Mouse (Mus musculus) gonadal fat pad, adult 2 months (tissue): Measurements from ENCODE around the gene G0s2. TPM values are rescaled to one million over a fixed set of nuclear protein-coding genes. Genes with fewer than 3 reads are reported as not detected.
"Not testable (repeated sequence)": the region's sequence is repeated elsewhere in the genome, so short reads cannot be mapped to it uniquely, and the experiment has no call there.

Experiments
- DNase-seq: peaks from one replicate; pipeline ENCODE4 v3.0.0-alpha.2; 2012; ENCODE audit warnings: low read depth
- polyA plus RNA-seq: library from polyadenylated mRNA; depleted of rRNA; stranded (reverse); fragments of >200 nt; gene quantifications from 2 replicates; pipeline ENCODE4 v1.2.3, GENCODE M21; 2012

G0s2 gene
- polyA plus RNA-seq, 1 experiment, result 695 TPM

DNA sequence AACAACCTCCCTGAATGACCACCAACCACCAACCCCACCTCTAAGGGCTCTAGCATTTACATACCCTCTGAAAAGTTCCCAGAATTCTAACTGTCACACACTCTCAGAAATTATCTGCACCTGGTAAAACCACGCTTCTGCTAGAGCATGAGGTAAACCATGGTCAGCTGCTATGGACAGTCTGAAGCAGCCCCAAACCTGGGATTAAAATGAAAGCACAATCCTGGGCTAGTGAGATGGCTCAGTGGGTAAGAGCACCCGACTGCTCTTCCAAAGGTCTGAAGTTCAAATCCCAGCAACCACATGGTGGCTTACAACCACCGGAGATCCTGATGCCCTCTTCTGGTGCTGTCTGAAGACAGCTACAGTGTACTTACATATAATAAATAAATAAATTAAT, 19.1 kb downstream of the G0s2 start:
- DNase-seq, result not testable (repeated sequence)

DNA sequence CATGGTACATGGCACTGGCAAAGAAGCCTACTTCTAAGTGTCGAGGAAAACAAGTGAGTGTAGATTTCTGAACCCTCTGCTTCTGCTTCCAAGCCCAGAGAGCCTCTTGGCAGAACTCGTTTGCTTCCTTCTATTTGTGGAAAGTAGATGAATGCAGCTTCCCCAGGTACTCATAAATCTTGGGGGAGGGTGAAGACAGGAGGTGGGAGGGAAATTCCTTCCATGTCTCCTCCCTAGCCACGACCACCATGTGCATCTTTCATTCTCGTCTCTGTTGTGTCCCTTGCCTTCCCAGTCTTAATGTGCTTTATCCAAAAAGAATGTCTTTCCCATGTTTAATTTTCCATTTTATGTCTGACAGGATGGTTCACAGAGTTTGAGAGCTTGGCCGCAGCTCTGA, 20.4 kb downstream of the G0s2 start:
- DNase-seq, result no peak

DNA sequence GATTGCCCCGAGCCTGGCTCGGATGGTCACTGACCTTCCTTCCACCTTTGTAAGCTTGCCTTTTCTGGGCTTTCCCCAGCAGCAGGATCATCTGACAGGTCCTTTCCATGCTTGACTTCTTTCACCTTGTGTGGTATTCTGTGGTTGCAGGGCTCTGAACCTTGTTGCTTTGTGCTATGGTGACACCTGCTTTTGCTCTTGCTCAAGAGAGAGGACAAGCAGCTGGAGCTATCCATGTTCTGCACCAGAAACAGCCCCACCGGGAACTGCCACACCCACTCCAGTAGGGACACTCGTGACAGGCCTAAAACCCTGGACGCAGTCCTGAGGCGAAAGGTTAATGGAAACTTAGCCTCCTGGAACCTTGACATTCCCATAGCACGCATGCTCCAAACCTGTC, 21.6 kb downstream of the G0s2 start:
- DNase-seq, result no peak

DNA sequence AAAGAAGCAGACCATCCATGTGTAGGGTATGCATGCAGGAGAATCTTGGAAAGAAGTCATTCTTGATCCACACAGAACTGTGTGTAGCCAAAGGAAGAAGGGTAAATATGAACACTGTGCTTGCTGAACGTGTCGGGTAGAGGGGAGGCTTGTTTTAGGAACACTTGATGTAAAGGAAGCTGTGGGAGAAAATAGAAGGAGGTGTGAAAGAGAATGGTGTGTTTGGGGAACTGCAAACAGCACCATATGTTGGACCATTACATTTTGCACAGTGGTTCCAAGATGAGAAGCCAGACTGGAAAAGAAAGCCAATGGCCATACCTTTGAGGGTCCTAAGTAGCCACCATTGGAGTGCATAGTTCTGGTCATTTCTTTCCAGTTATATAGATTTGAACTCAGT, 23.0 kb downstream of the G0s2 start:
- no peak for DNase-seq

DNA sequence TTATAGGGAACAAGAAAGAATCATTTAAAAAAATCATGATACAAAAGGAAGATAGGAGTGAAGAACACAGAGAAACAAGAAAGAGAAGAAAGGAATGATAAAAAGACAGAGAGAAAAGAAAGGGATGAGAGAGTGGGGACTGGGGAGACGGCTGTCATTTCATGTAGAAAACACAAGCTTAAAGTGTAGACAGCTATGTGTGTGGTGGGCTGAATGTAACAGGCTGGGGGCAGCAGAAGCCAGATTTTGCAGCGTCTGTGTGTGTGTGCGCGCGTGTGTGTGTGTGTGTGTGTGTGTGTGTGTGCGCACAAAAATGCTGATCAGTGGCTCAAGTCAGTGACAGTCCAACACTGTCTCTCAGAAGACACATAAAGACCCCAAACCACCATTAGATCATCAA, 28.8 kb downstream of the G0s2 start:
- no peak for DNase-seq

DNA sequence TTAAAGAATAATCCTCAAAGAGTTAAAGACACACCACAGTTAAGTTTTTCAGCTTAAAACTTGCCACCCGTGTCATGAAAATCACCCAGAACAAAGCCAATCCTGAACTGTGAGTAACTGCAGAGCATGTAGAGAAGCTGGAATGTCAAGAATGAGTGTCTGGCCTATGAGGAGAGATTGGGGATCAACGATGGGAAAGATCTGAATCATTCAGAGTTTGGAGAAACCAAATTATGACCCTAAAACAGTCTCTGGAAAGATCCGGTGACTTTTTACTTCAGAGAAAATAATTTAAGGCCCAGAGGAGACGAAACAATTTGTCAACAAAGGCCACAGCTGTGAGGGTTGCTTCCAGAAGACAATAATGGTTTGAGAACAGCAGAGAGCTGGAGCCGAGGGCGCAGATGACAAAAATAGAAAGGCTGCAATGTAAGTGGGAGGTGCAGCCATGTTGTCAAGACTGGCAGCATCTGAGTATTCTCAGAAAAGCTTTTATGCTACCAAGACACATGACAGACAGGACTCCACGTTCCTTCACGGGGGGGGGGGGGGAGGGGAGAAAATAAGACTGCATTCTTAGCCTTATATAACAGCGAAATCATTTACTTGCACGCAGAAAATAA, 29.3 kb downstream of the G0s2 start:
- DNase-seq, result no peak

DNA sequence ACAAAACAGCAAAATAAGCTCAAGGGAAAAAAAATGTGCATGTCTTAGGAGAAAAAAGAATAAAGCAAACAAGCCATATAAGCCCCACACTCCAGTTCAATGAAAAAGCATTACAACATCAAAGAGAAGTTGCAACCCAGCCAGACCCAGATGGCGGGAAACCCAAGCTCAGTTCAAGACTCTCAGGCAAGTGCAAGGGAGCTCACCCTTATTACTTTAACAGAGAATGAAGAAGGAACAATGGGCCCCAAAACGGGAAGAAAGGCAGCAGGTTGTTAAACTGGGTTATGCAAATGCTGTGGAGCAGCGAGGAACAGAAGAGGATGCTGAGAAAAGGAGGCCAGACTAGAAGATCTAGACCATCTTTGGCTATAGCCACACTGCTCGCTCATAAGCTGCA, 30.2 kb downstream of the G0s2 start:
- DNase-seq, result no peak

DNA sequence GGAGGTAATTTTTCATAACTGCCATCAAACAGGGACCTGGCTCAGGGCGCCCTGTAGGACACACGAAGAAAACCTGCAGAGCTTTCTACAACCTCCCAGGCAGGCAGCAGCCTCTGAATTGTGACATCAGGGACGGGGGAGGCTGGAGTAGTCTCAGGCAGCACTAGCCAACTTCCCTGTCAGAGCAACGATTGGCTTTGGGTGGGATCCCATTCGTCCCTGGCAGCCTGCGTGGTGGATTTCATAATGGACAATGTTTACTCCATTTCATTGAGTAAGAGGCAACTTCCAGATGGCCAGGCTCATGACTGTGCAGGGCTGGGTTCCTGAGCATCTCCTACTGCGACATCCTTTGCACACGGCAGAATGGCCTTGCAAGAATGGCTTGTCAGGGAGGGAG, 30.8 kb downstream of the G0s2 start:
- peak; percentile 94 for DNase-seq

DNA sequence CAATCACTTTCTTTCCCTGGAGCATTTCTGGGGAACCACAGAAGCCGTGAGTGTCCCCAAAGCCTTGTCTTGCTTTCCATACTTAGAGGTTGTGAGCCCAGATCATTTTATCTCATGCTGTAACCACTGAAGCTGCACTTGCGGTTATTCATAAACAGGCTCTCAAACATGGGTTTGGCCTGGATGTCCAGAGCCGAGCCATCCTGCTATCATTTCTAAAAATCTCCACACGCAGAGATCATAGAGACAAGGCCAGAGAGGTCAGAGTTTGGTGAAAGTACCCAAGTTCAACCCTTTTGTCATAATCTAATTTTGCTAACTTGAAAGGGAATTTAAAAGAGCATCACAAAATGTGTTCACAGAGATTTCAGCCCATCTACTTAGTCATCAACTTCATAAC, 31.6 kb downstream of the G0s2 start:
- DNase-seq, result no peak

DNA sequence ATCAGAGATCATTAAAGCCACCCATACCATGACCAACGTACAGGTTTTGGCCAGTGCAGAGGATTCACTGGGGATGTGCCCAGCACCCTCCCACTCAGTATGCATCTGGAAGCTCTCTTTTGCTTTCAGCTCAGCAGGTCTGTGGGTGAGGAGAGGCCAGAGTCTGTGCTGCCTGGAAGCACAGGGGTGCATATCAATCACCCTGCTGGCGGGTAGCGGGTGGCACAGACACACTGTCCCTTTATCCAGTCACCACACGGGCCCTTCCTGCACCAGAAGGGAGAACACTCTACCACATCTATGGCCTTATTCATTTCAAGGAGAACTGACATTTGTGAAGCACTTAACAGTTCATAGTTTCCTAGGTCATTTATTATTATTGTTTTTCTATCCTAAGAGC, 34.6 kb downstream of the G0s2 start:
- DNase-seq, result no peak

DNA sequence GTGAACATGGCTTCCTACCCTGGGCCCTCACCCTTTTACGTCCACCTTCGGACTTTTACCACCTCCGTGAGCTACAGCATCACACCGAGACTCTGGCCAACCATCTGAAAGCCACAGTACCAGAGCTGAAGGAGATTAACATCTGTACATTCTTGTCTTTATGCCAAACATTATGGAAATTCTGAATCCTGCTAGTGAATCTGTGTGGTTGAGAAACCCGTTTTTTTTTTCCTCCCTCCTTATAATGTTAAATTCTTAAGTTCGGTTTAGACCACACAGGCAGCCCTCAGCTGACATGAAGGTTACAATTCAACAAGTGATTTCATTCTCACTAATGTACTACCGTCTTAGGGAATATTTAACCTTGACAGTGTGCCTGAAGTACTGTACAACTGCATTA, 38.1 kb downstream of the G0s2 start:
- no peak for DNase-seq

DNA sequence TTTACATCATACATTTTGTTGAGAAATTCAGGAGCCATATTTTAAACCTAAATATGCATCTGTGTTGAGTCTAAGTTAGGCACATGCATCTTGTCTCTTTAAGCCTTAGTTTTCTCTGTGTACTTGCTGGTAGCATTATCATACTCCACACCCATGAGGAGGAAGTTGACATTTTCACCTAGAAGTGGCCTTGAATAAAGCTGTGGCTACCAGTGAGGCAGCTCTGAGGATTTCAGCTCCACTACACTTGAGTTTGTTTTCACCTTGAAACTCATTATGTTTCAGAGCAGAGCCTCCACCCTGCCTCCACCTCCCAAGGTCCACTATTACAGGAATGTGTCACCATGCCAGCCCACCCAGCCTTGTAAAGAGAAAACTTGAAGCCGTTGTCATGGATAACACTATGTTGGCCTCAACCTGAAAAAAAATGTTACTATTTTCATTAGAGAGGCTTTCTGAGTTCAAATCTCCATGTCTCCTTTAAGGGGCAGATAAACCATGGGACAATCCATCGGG, 38.8 kb downstream of the G0s2 start:
- DNase-seq, result no peak

DNA sequence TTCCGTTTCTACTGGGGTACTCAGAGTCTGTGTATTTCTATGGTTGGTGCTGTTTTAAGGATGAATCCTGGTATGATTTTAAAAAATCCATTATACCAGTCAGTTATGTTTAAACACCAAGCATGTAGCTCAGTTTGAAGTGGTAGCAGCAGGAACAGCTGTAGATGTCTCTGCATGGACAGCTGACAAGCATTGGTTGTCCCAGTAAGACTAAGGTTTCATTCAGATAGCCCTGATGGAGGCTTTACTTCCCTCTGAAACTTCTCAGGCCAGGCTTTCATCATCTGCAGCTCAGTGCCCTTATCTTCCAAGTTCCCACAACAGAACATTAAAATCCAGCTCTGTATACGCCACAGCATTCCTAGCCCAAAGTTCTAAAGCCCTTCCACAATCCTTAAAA, 40.3 kb downstream of the G0s2 start:
- DNase-seq, result no peak

DNA sequence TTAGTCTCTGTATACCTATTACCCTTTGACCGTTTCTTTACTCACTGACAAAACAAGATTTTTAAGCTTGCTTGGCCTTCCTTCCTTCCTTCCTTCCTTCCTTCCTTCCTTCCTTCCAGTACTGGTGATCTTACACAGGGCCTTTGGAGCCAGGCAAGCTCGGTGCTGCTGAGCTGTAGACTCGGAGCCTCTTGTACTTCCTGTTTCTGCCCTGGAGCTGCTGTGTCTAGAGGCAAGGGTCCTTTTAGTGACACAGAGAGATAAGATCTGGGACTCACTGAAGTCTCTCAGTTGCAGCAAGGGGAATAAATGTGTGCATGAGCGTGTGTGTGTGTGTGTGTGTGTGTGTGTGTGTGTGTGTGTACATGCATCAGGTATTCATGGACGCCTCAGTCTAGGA, 42.1 kb downstream of the G0s2 start:
- DNase-seq, result no peak

DNA sequence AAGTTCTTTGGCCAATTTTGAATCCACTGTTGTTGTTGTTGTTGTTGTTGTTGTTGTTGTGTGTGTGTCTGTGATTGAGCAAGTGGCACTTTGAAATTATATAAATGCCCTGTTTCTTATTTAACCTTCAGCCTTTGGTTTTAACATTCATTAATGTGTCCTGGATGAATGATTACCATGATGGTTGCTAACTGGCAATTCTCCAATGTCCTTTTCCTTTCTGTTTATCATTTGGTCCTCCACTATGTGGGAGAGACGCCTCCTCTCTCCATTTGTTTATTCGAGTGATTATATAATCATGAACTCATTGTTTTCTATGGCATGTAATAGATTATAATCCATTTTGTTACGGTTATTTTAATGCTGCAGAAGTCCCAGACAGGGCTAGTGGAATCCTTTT, 42.5 kb downstream of the G0s2 start:
- DNase-seq, result no peak

DNA sequence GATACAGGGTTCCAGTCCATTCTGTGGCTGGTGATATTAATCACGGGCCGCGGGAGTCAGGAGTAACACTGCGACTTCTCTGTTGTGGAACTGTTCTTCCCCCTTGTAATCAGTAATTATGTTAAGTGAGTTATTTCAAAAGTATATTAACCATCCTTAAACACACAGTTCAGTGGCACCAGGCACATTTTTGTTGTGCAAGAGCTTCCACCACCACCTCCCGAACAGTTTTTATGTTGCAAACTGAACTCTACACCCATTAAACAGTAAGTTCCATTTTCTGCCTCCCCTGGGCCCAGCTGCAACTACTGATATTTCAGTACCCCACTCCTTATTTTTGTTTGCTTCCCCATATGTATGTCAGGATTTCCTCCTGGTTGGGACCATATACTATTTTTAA, 43.4 kb downstream of the G0s2 start:
- no peak for DNase-seq

DNA sequence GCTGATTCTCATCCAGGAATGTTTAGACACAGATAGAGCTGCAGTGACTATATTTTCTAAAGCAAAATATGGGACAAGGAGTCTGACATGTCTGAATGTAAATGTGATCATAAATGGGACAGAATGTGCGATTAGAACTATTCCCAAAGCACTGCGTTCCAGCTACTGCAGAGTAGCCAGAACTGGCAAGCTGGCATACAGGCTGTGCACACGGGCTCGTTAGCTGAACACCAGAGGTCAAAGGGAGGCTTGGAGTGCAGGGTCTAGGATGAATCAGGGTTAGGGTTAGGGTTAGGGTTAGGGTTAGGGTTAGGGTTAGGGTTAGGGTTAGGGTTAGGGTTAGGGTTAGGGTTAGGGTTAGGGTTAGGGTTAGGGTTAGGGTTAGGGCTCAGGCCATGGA, 45.5 kb downstream of the G0s2 start:
- no peak for DNase-seq

DNA sequence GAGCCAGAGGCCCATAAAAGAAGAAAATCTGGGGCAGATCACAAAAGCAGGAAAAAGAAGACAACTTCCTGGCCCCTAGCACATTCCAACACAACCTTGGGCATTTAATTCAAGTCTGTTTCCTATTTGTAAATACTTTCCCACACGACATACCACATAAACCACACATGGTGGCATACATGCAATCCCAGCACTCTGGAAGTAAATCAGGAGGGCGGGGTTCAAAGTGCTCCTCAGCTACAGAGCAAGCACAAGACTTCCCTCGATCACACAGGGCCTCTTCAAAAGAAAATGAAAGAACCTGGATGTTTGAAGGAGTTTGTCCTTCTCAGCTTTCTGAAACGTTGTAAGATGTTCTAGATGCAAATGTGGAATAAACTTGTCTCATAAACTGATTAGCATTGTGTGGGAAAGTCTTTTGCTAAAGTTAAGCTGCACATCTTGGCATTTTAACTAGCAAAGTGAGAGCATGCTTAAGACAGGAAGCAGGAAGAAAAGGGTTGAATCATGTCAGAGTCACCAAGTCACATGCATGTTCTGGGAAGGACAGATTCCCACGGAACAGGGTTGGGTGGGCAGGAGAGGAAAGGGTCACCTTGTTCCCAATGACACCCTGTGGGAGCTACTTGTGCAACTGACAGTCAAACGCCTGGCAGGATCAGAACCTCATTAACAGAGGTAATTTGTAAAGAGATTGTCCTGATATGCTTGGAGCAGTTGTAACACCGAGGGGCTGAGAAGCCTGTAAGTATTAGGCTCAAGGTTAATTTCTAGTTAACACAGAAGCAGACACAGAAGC, 46.1 kb downstream of the G0s2 start:
- DNase-seq, result peak; percentile 79

DNA sequence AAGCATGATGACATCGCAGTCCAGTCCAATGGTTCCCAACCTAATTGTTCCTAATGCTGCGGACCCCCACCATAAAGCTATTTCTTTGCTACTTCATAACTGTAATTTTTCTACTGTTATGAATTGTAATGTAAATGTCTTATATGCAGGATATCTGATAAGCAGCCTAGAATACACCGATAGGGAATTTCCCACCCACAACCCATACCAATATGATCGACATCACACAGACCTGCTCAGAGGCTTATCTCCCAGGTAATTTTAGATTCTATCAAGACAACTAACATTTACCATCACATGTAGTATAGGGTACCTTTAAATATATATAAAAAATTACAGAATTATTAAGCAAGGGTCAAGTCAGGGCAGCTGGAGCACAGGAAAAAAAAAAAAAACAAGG, 46.9 kb downstream of the G0s2 start:
- DNase-seq, result no peak

DNA sequence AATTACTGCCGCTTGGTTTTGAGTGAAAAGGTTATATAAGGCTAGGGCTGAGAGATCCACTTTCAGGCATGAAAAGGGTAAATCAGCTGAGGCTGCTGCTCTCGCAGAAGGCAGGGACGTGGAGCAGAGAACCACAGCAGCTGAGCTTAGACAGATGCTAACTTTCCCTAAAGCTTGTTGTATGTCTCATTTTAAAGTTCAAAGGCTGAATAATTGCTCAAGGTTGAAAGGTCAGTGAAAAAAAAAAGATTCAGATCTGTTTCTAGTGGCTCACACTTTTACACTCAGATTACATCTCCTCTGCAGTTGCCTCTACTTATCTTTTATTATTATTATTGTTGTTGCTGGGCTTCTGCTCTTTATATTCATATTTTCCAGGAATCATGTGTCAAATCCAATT, 47.5 kb downstream of the G0s2 start:
- no peak for DNase-seq
